Mouse (Mus musculus): ENCODE results near the gene Baiap2l2. TPM values are rescaled to one million over a fixed set of nuclear protein-coding genes. Genes with fewer than 3 reads are reported as not detected.

Gene Baiap2l2
- total and polyA plus RNA-seq, 3 experiments = 0.78 to 2.9 (median 0.84) TPM

DNA sequence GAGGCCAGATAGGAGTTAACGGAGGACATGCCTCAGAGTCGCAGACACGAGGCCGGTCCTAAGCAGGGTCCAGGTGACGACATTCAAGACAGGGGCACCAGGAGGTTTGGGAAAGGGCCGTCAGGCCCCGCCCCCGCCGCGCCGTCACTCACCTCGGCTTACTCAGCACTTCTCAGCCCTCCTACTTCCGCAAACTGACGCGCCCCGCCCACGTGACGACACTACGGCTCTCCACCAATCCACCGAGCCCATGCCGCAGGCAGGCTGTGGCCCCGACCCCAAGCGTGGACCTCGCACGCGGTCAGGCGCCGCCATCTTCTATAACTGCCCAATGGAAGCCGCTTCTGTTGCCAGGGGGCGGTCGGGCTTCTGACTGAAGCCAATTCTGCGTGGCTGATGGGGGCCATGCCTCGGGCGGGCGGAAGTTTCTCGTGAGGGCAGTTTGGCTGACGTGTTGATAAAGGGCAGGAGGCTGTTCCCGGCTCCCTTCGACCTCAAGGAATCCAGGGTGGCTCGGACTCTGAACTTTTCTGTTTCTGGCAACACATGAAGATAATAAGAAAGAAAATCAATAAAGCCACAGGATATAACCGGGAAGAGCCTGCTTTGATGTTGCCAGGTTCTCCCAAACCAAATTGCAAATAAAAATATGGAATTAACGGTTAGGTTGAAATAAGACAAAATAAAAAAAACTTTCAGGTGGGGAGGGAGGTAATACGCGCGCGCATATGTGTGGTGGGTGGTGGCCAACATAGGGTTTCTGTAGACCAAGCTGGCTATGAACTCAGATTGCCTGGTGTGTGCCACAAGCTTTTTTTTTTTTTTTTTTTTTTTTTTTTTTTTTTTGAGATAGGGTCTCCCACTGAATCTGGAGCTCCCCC, 43.0 kb upstream of the Baiap2l2 start, which contains the start of gene Pla2g6:
Gene Pla2g6 (minus strand): TSS at position 333 of the 881 bp plus-strand sequence.
- WGBS = 5% methylated on average over 46 of the region's 46 CpGs
- Histone ChIP-seq H3K4me3 (peak within 1 kb of the TSS; percentile 45), H3K4me1 (ENCODE audit: control insufficient read depth, insufficient read depth, low read length) (peaks cover 15% of the 10 kb centered on the region), H3K27me3 (ENCODE audit: control insufficient read depth, insufficient read depth, low read length) (no peaks in the 10 kb centered on the region), H3K27ac (peak within 1 kb of the TSS; percentile 95), H3K9ac (ENCODE audit: low read depth, low read length) (peak within 1 kb of the TSS; percentile 64), H3K36me3 (ENCODE audit: control insufficient read depth, insufficient read depth, low read length) (no peaks in the 10 kb centered on the region), H3K79me2 (replicated peaks; ENCODE audit: control insufficient read depth, insufficient read depth, low read length) (no peaks in the 10 kb centered on the region)
- DNase-seq = peak; percentile 97 to 99
- intact Hi-C loops (cut with DNase I) = loop anchor here (2.0 to 5.0 kb wide), 4 partner anchors 19 to 86 kb away; partner anchors contain the start of gene Maff
- peak; percentile 80; the same call in 1 of the 2 replicates for TF ChIP-seq EP300 (IDR thresholded peaks at IDR 0.05; ENCODE audit: insufficient read depth, low read depth, low read length)
- TF ChIP-seq POLR2A (IDR thresholded peaks at IDR 0.05; ENCODE audit: insufficient read depth, low read depth, low read length) = peak; percentile 83
- no peak for TF ChIP-seq CTCF (IDR thresholded peaks at IDR 0.05)

- TF ChIP-seq EP300 (IDR thresholded peaks at IDR 0.05; ENCODE audit: insufficient read depth, low read depth, low read length) (no peak), CTCF (IDR thresholded peaks at IDR 0.05) (no peak), POLR2A (IDR thresholded peaks at IDR 0.05; ENCODE audit: insufficient read depth, low read depth, low read length) (no peak)
- no peaks in the 10 kb centered on the region for H3K79me2 ChIP-seq (replicated peaks; ENCODE audit: control insufficient read depth, insufficient read depth, low read length)
- intact Hi-C loops (cut with DNase I) = loop anchor here (5.0 kb wide), 3 partner anchors 40 to 85 kb away; no protein-coding TSS in a partner anchor
- peak overlapping the region; percentile 45 for H3K4me3 ChIP-seq
- H3K36me3 ChIP-seq (ENCODE audit: control insufficient read depth, insufficient read depth, low read length) = no peaks in the 10 kb centered on the region
- WGBS = 24% methylated on average over 20 of the region's 20 CpGs
- H3K9ac ChIP-seq (ENCODE audit: low read depth, low read length) = peak overlapping the region; percentile 64
- peak overlapping the region; percentile 95 for H3K27ac ChIP-seq
- peak in 1 of 2 experiments; percentile 44 for DNase-seq
- no peaks in the 10 kb centered on the region for H3K27me3 ChIP-seq (ENCODE audit: control insufficient read depth, insufficient read depth, low read length)
- peaks cover 20% of the 10 kb centered on the region for H3K4me1 ChIP-seq (ENCODE audit: control insufficient read depth, insufficient read depth, low read length)
These were observed 41.9 kb upstream of the Baiap2l2 start for GRCm38 (mm10) chr15:79326971-79327961.

GRCm38 (mm10) chr15:79326264-79326663, 40.9 kb upstream of the Baiap2l2 start:
- Histone ChIP-seq H3K27me3 (ENCODE audit: control insufficient read depth, insufficient read depth, low read length) (no peaks in the 10 kb centered on the region), H3K27ac (no peak overlapping the region), H3K4me1 (ENCODE audit: control insufficient read depth, insufficient read depth, low read length) (peaks cover 21% of the 10 kb centered on the region), H3K4me3 (no peak overlapping the region), H3K36me3 (ENCODE audit: control insufficient read depth, insufficient read depth, low read length) (no peaks in the 10 kb centered on the region), H3K9ac (ENCODE audit: low read depth, low read length) (no peak overlapping the region), H3K79me2 (replicated peaks; ENCODE audit: control insufficient read depth, insufficient read depth, low read length) (no peaks in the 10 kb centered on the region)
- intact Hi-C loops (cut with DNase I) = loop anchor here (5.0 kb wide), 3 partner anchors 41 to 84 kb away; no protein-coding TSS in a partner anchor
- TF ChIP-seq EP300 (IDR thresholded peaks at IDR 0.05; ENCODE audit: insufficient read depth, low read depth, low read length) (no peak), POLR2A (IDR thresholded peaks at IDR 0.05; ENCODE audit: insufficient read depth, low read depth, low read length) (no peak), CTCF (IDR thresholded peaks at IDR 0.05) (no peak)
- WGBS = 42% methylated on average over 4 of the region's 4 CpGs
- no peak for DNase-seq

GRCm38 (mm10) chr15:79325742-79326141, 40.4 kb upstream of the Baiap2l2 start:
- no peaks in the 10 kb centered on the region for H3K27me3 ChIP-seq (ENCODE audit: control insufficient read depth, insufficient read depth, low read length)
- 73% methylated on average over 3 of the region's 3 CpGs for WGBS
- H3K27ac ChIP-seq = no peak overlapping the region
- DNase-seq = no peak
- H3K79me2 ChIP-seq (replicated peaks; ENCODE audit: control insufficient read depth, insufficient read depth, low read length) = no peaks in the 10 kb centered on the region
- H3K4me3 ChIP-seq = no peak overlapping the region
- intact Hi-C loops (cut with DNase I) = loop anchor here (5.0 kb wide), 3 partner anchors 42 to 83 kb away; no protein-coding TSS in a partner anchor
- TF ChIP-seq POLR2A (IDR thresholded peaks at IDR 0.05; ENCODE audit: insufficient read depth, low read depth, low read length) (no peak), CTCF (IDR thresholded peaks at IDR 0.05) (no peak), EP300 (IDR thresholded peaks at IDR 0.05; ENCODE audit: insufficient read depth, low read depth, low read length) (no peak)
- no peaks in the 10 kb centered on the region for H3K36me3 ChIP-seq (ENCODE audit: control insufficient read depth, insufficient read depth, low read length)
- no peak overlapping the region for H3K9ac ChIP-seq (ENCODE audit: low read depth, low read length)
- peaks cover 21% of the 10 kb centered on the region for H3K4me1 ChIP-seq (ENCODE audit: control insufficient read depth, insufficient read depth, low read length)

GRCm38 (mm10) chr15:79324373-79324772, 39.0 kb upstream of the Baiap2l2 start:
- Histone ChIP-seq H3K27ac (peak overlapping the region; percentile 79), H3K4me3 (no peak overlapping the region), H3K27me3 (ENCODE audit: control insufficient read depth, insufficient read depth, low read length) (no peaks in the 10 kb centered on the region), H3K79me2 (replicated peaks; ENCODE audit: control insufficient read depth, insufficient read depth, low read length) (no peaks in the 10 kb centered on the region), H3K4me1 (ENCODE audit: control insufficient read depth, insufficient read depth, low read length) (peaks cover 21% of the 10 kb centered on the region), H3K36me3 (ENCODE audit: control insufficient read depth, insufficient read depth, low read length) (no peaks in the 10 kb centered on the region), H3K9ac (ENCODE audit: low read depth, low read length) (no peak overlapping the region)
- intact Hi-C loops (cut with DNase I) = loop anchor here (5.0 kb wide), 3 partner anchors 33 to 53 kb away; no protein-coding TSS in a partner anchor
- TF ChIP-seq CTCF (IDR thresholded peaks at IDR 0.05) = no peak
- WGBS = 87% methylated on average over 3 of the region's 3 CpGs
- no peak for DNase-seq

Measured in heart, adult 2 months (tissue).